Mouse (Mus musculus) small intestine, adult 2 months (tissue): ENCODE measurements around the gene Bmf.
A peak's percentile ranks its signal among the peaks of the same experiment; 100 is the strongest.

Experiments
- CTCF ChIP-seq: fragments of 200-500 bp; IDR thresholded peaks from 2 replicates; pipeline ENCODE4 v1.5.1; 2012; ENCODE audit warnings: low read depth, mild to moderate bottlenecking, control low read depth, inconsistent platforms, low read length, moderate library complexity, mixed read lengths; ENCODE audit not compliant: insufficient replicate concordance, insufficient read length; ENCODE audit errors: extremely low read depth
- POLR2A ChIP-seq: fragments of 200-500 bp; IDR thresholded peaks from 2 replicates; pipeline ENCODE4 v1.6.1; 2012; ENCODE audit warnings: low read depth, mild to moderate bottlenecking, control low read depth, inconsistent platforms, low read length, moderate library complexity

GRCm38 (mm10) chr2:118479550-118479909 lies 70.0 kb downstream of the Bmf start, which contains the start of gene Srp14:
- TF ChIP-seq POLR2A: peak; percentile 89
- TF ChIP-seq CTCF: no peak
